Mouse (Mus musculus) kidney, adult 9 months (tissue): ENCODE measurements around the gene Ears2.

Experiments used
- DNase-seq: peaks from one replicate; pipeline ENCODE4 v3.0.0; 2022

The Ears2 gene

GRCm38 (mm10) chr7:122044106-122044505 lies 23.0 kb downstream of the Ears2 start:
- DNase-seq, result no peak

GRCm38 (mm10) chr7:122034348-122034747 lies 32.7 kb downstream of the Ears2 start:
- DNase-seq, result peak; percentile 30

- no peak for DNase-seq
Measured at GRCm38 (mm10) chr7:122033371-122033770, 33.7 kb downstream of the Ears2 start.

- peak; percentile 84 for DNase-seq
Measured at GRCm38 (mm10) chr7:122022131-122022530, 44.9 kb downstream of the Ears2 start.

- DNase-seq, result peak; percentile 94
Measured at GRCm38 (mm10) chr7:122020667-122021354, 46.3 kb downstream of the Ears2 start, which contains the start of gene Gga2. Gga2 (minus strand) TSS chr7:122021222.

- DNase-seq, result no peak
Measured at GRCm38 (mm10) chr7:122020273-122020666, 46.8 kb downstream of the Ears2 start.

GRCm38 (mm10) chr7:122018978-122019377 lies 48.1 kb downstream of the Ears2 start:
- no peak for DNase-seq

GRCm38 (mm10) chr7:122018247-122018646 lies 48.8 kb downstream of the Ears2 start:
- DNase-seq, result no peak

- peak; percentile 81 for DNase-seq
Measured at GRCm38 (mm10) chr7:122015734-122016133, 51.3 kb downstream of the Ears2 start.

- DNase-seq, result peak; percentile 51
Measured at GRCm38 (mm10) chr7:122015105-122015504, 52.0 kb downstream of the Ears2 start.

GRCm38 (mm10) chr7:122012949-122013348 lies 54.1 kb downstream of the Ears2 start:
- no peak for DNase-seq

GRCm38 (mm10) chr7:122012370-122012769 lies 54.7 kb downstream of the Ears2 start:
- DNase-seq, result no peak

GRCm38 (mm10) chr7:122000396-122000795 lies 66.7 kb downstream of the Ears2 start:
- DNase-seq, result no peak

GRCm38 (mm10) chr7:121995961-121996360 lies 71.1 kb downstream of the Ears2 start:
- no peak for DNase-seq
